Mouse (Mus musculus) kidney, embryonic 14.5 days (tissue): ENCODE measurements around the gene Rictor. TPM values are rescaled to one million over a fixed set of nuclear protein-coding genes. Genes with fewer than 3 reads are reported as not detected.
"Not testable (repeated sequence)": the region's sequence is repeated elsewhere in the genome, so short reads cannot be mapped to it uniquely, and the experiment has no call there.

Experiments used
- ATAC-seq: fragments of 200-750 bp; cut with Nextera tagmentation; 2 replicates; pipeline ENCODE4 v1.8.0; 2017; ENCODE audit warnings: moderate number of reproducible peaks, mild to moderate bottlenecking, moderate TSS enrichment, moderate library complexity; ENCODE audit not compliant: low FRiP score, low TSS enrichment
- H3K27ac ChIP-seq: fragments of 300-500 bp; sonication (generic); 2 replicates; pipeline ENCODE4 v1.5.1; 2014; ENCODE audit warnings: low read depth, mild to moderate bottlenecking, low read length, moderate library complexity, mixed read lengths
- H3K27me3 ChIP-seq: fragments of 300-500 bp; sonication (generic); 2 replicates; pipeline ENCODE4 v1.6.1; 2014; ENCODE audit warnings: mild to moderate bottlenecking, low read length; ENCODE audit not compliant: control insufficient read depth, insufficient read depth
- H3K36me3 ChIP-seq: fragments of 300-500 bp; sonication (generic); 2 replicates; pipeline ENCODE4 v1.6.1; 2014; ENCODE audit warnings: low read length, mixed read lengths; ENCODE audit not compliant: control insufficient read depth, insufficient read depth
- H3K4me1 ChIP-seq: fragments of 300-500 bp; sonication (generic); 2 replicates; pipeline ENCODE4 v1.6.1; 2014; ENCODE audit warnings: low read length, mixed read lengths; ENCODE audit not compliant: control insufficient read depth, insufficient read depth
- H3K4me2 ChIP-seq: fragments of 300-500 bp; sonication (generic); replicated peaks from 2 replicates; pipeline ENCODE4 v1.6.1; 2014; ENCODE audit warnings: low read depth, mild to moderate bottlenecking, low read length
- H3K4me3 ChIP-seq: fragments of 300-500 bp; sonication (generic); 2 replicates; pipeline ENCODE4 v1.5.1; 2014; ENCODE audit warnings: mild to moderate bottlenecking, low read length
- H3K9ac ChIP-seq: fragments of 300-500 bp; sonication (generic); 2 replicates; pipeline ENCODE4 v1.6.1; 2014; ENCODE audit warnings: low read depth, mild to moderate bottlenecking, low read length, moderate library complexity
- H3K9me3 ChIP-seq: fragments of 300-500 bp; sonication (generic); 2 replicates; pipeline ENCODE4 v1.6.1; 2016; ENCODE audit warnings: low read length; ENCODE audit not compliant: control insufficient read depth
- WGBS: fragments of 180-500 bp; shearing (Covaris S2); extraction: QIAGEN DNeasy Blood & Tissue Kit; methylation state at CpG from one replicate; pipeline ENCODE4 v1.1.7; 2014; 5-methylcytosine and 5-hydroxymethylcytosine counted together
- polyA plus RNA-seq: library from polyadenylated mRNA; unstranded; fragments of >200 nt; fragmentation: Nextera tagmentation; extraction: Ambion mirVana; gene quantifications from 2 replicates; pipeline ENCODE4 v1.2.1, GENCODE M21; 2014

The Rictor gene
- polyA plus RNA-seq, 1 experiment from 2014 or later = 46.1 TPM

GRCm38 (mm10) chr15:6801212-6801611, 93.0 kb downstream of the Rictor start:
- H3K36me3 ChIP-seq = peaks cover 25% of the 10 kb centered on the region
- not testable (repeated sequence) for H3K27me3 ChIP-seq, H3K4me2 ChIP-seq, ATAC-seq, H3K9ac ChIP-seq, H3K9me3 ChIP-seq, H3K4me1 ChIP-seq, H3K4me3 ChIP-seq, H3K27ac ChIP-seq
- over 99% methylated on average over 8 of the region's 8 CpGs for WGBS

GRCm38 (mm10) chr15:6815807-6816206, 107.6 kb downstream of the Rictor start:
- 74% methylated on average over 4 of the region's 4 CpGs for WGBS
- Histone ChIP-seq H3K36me3 (no peaks in the 10 kb centered on the region), H3K4me2 (no peak overlapping the region), H3K27ac (no peak overlapping the region), H3K27me3 (no peaks in the 10 kb centered on the region), H3K4me1 (no peaks in the 10 kb centered on the region), H3K9me3 (0 out of 2 replicates have a peak, but pooled peaks cover 3% of the 10 kb centered on the region), H3K9ac (no peak overlapping the region), H3K4me3 (no peak overlapping the region)
- no peak for ATAC-seq

GRCm38 (mm10) chr15:6840199-6840598, 132.0 kb downstream of the Rictor start:
- Histone ChIP-seq H3K27ac (no peak overlapping the region), H3K36me3 (no peaks in the 10 kb centered on the region), H3K4me1 (no peaks in the 10 kb centered on the region), H3K4me3 (no peak overlapping the region), H3K9ac (no peak overlapping the region), H3K27me3 (no peaks in the 10 kb centered on the region), H3K4me2 (no peak overlapping the region), H3K9me3 (no peaks in the 10 kb centered on the region)
- ATAC-seq = no peak
- 59% methylated on average over 4 of the region's 4 CpGs for WGBS

- no peak for ATAC-seq
Observed at GRCm38 (mm10) chr15:6849851-6850250, 141.7 kb downstream of the Rictor start.

More at GRCm38 (mm10) chr15:6849851-6850250, 141.7 kb downstream of the Rictor start:
- Histone ChIP-seq H3K9ac (no peak overlapping the region), H3K36me3 (no peaks in the 10 kb centered on the region), H3K9me3 (no peaks in the 10 kb centered on the region), H3K27me3 (no peaks in the 10 kb centered on the region), H3K4me2 (no peak overlapping the region), H3K27ac (no peak overlapping the region), H3K4me1 (no peaks in the 10 kb centered on the region), H3K4me3 (no peak overlapping the region)
- 59% methylated on average over 1 of the region's 1 CpGs for WGBS

Other genes with a start within 250 kb of the Rictor start
- gene Fyb, start 185.5 kb upstream of the Rictor start, polyA plus RNA-seq = 3.2 and 5.2 TPM in 2 replicates
- 0.60 and 1.6 TPM in 2 replicates for gene Osmr, start 166.6 kb downstream of the Rictor start, polyA plus RNA-seq